Mouse (Mus musculus) kidney, adult 2 months (tissue): ENCODE results near the gene Hist1h3d.

Source experiments
- CTCF ChIP-seq: fragments of 200-500 bp; conservative IDR thresholded peaks from 2 replicates; pipeline ENCODE4 v1.5.1; 2011; ENCODE audit warnings: low read depth, mild to moderate bottlenecking, control low read depth, low read length, moderate library complexity, mixed read lengths; ENCODE audit not compliant: insufficient read depth, insufficient read length
- POLR2A ChIP-seq: fragments of 200-500 bp; IDR thresholded peaks from one replicate; pipeline ENCODE4 v1.6.1; 2011; ENCODE audit warnings: low read depth, low read length, control low read depth

DNA sequence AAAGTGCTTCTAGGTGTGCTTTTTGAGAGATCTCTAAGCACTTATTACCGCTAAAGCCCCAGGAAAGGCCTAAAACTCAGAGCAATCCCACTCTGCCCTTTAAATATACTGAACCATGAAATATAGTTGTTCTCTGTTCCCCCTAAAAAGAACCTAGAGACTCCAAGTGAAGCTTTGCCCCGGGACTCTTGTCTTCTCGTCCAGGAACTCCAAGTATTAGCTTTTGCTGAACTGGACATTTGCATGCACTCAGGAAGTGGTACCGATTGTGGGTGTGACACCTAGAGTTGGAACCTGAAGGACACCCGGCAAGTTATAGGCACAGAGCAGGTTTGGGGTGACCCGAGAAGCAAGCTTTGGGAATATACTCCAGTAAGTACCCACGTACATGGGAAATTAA lies 15.6 kb downstream of the Hist1h3d start:
- TF ChIP-seq CTCF (no peak), POLR2A (no peak)
